Mouse (Mus musculus) heart, adult 2 months (tissue): ENCODE results near the gene Psma4.

Experiments used
- CTCF ChIP-seq: fragments of 200-600 bp; IDR thresholded peaks from 2 replicates; pipeline ENCODE4 v1.8.1; 2022; ENCODE audit warnings: antibody characterized with exemption, mild to moderate bottlenecking, moderate library complexity
- EP300 ChIP-seq: fragments of 200-500 bp; IDR thresholded peaks from 2 replicates; pipeline ENCODE4 v1.6.1; 2011; ENCODE audit warnings: low read depth, low read length, control low read depth; ENCODE audit not compliant: insufficient read depth
- POLR2A ChIP-seq: fragments of 200-500 bp; IDR thresholded peaks from 2 replicates; pipeline ENCODE4 v1.6.1; 2011; ENCODE audit warnings: mild to moderate bottlenecking, low read depth, low read length, control low read depth; ENCODE audit not compliant: insufficient read depth

DNA sequence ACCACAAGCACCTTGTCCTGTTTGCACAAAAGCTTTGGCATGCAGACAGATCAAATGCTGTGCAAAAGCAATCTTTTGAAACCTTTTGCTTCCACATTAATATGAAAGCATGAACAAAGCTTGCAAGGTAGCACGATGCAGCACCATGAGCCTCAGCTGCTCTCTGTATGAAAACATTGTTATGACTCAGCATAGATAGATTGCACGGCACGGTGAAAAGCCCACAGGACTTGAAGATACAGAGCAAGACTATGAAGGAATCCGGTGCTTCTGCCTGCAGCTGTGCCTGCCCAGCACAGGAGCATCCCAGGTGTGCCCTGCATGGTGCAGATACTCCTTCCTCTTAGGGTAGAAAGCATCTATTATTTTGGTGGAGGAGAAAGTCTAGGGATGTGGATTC lies 53.0 kb downstream of the Psma4 start:
- TF ChIP-seq CTCF (no peak), POLR2A (no peak), EP300 (no peak)
